Mouse (Mus musculus) left cerebral cortex, adult 2 months (tissue): ENCODE data around the gene Limk2. TPM values are rescaled to one million over a fixed set of nuclear protein-coding genes. Genes with fewer than 3 reads are reported as not detected.

Experiments used
- DNase-seq, 2 experiments: peaks; one replicate each; pipeline ENCODE4 v3.0.0; 2021 to 2022; ENCODE audit warnings: low spot score in 2 of 2, mixed read lengths in 1 of 2; ENCODE audit errors: extremely low spot score in 1 of 2
- H3K27ac ChIP-seq: fragments of 200-600 bp; 2 replicates; pipeline ENCODE4 v1.8.1; 2022
- H3K4me3 ChIP-seq: fragments of 200-600 bp; 2 replicates; pipeline ENCODE4 v1.8.1; 2022
- CTCF ChIP-seq: fragments of 200-600 bp; IDR thresholded peaks from 2 replicates; pipeline ENCODE4 v1.8.1; 2022; ENCODE audit warnings: antibody characterized with exemption, mild to moderate bottlenecking, moderate library complexity
- intact Hi-C: fragments of 180-260 bp; cut with DNase I; formaldehyde crosslinking; loops from one replicate; pipeline ENCODE4 v1.15.1; 2025
- total RNA-seq, 2 experiments: library from RNA; stranded (reverse); gene quantifications; 2 replicates each; pipeline ENCODE4 v1.2.3; 2021

Limk2 gene
- total RNA-seq, 2 experiments from 2014 or later = 97.5 to 109 TPM

GRCm38 (mm10) chr11:3369449-3369848, 39.5 kb downstream of the Limk2 start:
- H3K4me3 ChIP-seq = peak overlapping the region; percentile 77

DNA sequence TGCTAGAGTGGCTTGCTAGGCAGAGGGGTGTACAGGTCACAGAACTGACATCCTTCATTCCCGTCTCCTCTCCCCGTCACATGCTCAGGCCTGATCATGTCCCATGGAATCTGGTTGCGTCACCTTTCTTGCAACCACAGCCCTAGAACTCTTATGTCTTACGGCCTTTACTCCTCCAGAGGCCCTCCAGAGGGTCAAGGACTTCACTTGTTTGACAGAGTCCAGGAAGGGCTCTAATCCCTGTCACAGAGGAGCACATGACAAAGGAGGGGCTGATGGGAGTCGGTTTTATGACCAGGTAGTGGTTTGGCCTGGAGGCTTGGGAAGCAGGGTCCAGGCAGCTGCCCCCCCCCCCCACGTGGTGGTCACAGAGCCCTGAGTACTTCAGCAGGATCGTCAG, 40.0 kb downstream of the Limk2 start:
- Histone ChIP-seq H3K27ac (no peak overlapping the region), H3K4me3 (no peak overlapping the region; the same call in 1 of the 2 replicates)
- DNase-seq = no peak
- intact Hi-C loops = no loop called here
- TF ChIP-seq CTCF = no peak

More at GRCm38 (mm10) chr11:3369449-3369848, 39.5 kb downstream of the Limk2 start:
- DNase-seq = no peak
- TF ChIP-seq CTCF = no peak
- H3K27ac ChIP-seq = no peak overlapping the region
- intact Hi-C loops = no loop called here

DNA sequence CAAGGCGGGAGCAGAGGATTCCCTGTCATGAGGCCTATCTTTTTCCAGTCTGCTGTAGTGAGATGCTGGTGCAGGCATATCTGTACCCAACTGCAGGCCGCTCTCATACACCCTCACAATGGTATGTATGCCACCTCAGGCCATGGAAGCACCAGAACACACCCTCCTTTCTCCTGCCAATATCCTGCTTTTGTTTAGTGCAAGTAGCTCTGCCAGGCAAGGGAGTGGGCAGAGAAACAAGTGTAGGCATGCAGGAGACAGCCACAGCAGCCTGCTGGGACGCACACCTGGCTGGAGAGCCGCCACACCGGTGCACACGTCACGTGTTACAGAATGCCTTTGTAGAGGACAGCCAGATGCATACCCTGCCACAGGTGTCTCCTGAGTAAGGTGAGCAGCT, 42.6 kb downstream of the Limk2 start:
- no peak overlapping the region for H3K27ac ChIP-seq
- no peak for DNase-seq
- no peak for TF ChIP-seq CTCF
- intact Hi-C loops = no loop called here
- H3K4me3 ChIP-seq = no peak overlapping the region

GRCm38 (mm10) chr11:3362854-3363253, 46.1 kb downstream of the Limk2 start:
- TF ChIP-seq CTCF = no peak
- intact Hi-C loops = no loop called here
- no peak for DNase-seq
- Histone ChIP-seq H3K27ac (no peak overlapping the region), H3K4me3 (no peak overlapping the region)

DNA sequence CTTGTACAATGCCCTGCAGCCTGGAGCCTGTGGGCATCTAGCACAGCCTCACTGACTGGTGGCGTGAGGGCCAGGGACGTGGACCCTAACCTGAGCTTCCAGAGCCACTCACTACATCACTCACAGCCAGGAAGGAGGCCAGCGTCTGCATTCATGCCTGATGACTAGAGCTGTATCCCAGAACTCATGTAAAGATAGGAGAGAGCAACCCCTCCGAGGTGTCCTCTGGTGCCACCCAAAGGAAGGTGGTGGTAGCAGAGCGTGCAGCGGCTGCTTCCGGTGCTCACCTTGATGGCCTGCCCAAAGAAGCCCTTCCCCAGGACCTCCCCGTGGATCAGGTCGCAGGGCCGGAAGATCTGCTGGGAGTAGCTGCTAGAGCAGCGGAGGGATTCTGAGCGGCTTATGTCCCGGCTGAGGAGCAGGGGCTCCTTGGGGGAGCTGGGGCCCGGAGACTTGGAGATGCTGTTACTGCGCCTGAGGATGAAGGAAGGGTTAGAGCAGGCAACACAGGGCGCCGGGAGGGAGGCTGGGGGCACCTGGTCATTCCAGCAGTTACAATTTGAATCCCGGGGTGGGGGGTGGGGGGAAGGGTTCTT, 55.9 kb downstream of the Limk2 start:
- H3K4me3 ChIP-seq = no peak overlapping the region
- intact Hi-C loops = no loop called here
- H3K27ac ChIP-seq = no peak overlapping the region
- no peak for DNase-seq
- peak; percentile 41 for TF ChIP-seq CTCF

- no peak for TF ChIP-seq CTCF
- Histone ChIP-seq H3K4me3 (no peak overlapping the region), H3K27ac (no peak overlapping the region)
- no peak for DNase-seq
- intact Hi-C loops = no loop called here
Measured at GRCm38 (mm10) chr11:3352131-3352530, 56.9 kb downstream of the Limk2 start.

- H3K4me3 ChIP-seq = no peak overlapping the region
- H3K27ac ChIP-seq = no peak overlapping the region
- no peak for DNase-seq
- TF ChIP-seq CTCF = no peak
- intact Hi-C loops = loop anchor here (5.0 kb wide), 1 partner anchor 58 kb away; the partner anchor contains the start of gene Limk2
Measured at GRCm38 (mm10) chr11:3349343-3349695, 59.7 kb downstream of the Limk2 start.

DNA sequence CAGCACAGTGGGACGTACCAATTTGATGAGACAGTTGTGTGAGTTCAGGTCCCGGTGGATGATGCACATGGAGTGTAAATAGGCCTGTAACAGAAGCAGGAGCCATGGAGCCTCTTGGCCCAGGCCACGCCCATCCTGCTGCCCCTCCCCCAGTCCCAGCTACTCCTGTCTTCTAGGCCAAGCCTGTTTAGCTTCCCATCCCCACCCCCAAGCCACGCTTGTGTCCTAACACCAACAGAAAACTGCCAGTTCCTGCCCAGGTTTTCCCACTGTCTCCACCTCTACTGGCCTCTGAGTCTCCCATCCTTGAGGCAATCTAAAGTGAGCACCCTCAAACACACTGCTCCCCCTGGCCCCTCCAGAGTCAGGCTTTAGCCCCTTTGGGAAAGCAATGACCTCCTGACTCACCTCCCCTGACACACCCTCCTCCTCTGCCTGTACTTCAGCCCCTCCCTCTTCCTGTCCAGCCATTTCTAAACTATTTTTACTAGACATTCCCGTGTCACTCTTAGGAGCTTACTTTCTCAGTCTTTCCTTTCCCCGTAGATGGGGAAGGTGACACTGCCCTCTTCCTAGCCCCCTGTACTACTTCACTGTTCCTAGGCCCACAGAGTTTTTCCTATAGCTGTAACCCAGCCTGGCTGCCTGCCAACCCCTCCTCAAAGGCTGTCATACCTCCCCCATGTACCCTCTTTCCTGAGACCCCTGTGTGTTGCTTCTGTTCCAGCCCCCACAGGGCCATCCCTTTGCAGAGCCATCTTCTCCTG, 60.2 kb downstream of the Limk2 start:
- H3K4me3 ChIP-seq = no peak overlapping the region
- no peak for TF ChIP-seq CTCF
- intact Hi-C loops = loop anchor here (5.0 kb wide), 1 partner anchor 59 kb away; the partner anchor contains the start of gene Limk2
- no peak overlapping the region for H3K27ac ChIP-seq
- DNase-seq = no peak

DNA sequence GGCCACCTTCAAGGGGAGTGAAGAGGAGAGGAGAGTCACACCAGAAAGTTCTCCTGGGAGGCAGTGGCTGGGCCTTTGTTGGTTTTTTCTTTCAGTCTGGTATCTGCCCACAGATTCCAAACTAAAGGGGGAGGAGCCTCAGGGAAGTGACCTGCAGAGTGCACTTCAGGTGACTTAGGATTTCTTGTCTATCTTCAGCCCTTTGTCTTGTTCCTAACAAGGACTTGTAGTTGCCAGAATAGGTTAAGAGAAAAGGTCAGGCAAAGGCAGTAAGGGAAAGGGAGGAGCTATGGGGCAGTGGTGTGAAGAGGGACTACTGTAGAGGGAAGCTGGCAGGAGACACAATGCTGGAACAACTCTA, 61.2 kb downstream of the Limk2 start:
- intact Hi-C loops = loop anchor here (5.0 kb wide), 1 partner anchor 59 kb away; the partner anchor contains the start of gene Limk2

GRCm38 (mm10) chr11:3347091-3347834, 61.7 kb downstream of the Limk2 start:
- Histone ChIP-seq H3K27ac (no peak overlapping the region), H3K4me3 (no peak overlapping the region)
- TF ChIP-seq CTCF = peak; percentile 89
- peak; percentile 79 to 80 for DNase-seq
- intact Hi-C loops = loop anchor here (5.0 kb wide), 1 partner anchor 60 kb away; the partner anchor contains the start of gene Limk2

More for the DNA sequence above, 61.2 kb downstream of the Limk2 start:
- Histone ChIP-seq H3K4me3 (no peak overlapping the region), H3K27ac (no peak overlapping the region)
- no peak for DNase-seq
- TF ChIP-seq CTCF = no peak

- intact Hi-C loops = loop anchor here (5.0 kb wide), 1 partner anchor 61 kb away; the partner anchor contains the start of gene Limk2
- TF ChIP-seq CTCF = no peak
- Histone ChIP-seq H3K27ac (no peak overlapping the region), H3K4me3 (no peak overlapping the region)
- DNase-seq = no peak
Measured at GRCm38 (mm10) chr11:3346351-3346750, 62.6 kb downstream of the Limk2 start.

DNA sequence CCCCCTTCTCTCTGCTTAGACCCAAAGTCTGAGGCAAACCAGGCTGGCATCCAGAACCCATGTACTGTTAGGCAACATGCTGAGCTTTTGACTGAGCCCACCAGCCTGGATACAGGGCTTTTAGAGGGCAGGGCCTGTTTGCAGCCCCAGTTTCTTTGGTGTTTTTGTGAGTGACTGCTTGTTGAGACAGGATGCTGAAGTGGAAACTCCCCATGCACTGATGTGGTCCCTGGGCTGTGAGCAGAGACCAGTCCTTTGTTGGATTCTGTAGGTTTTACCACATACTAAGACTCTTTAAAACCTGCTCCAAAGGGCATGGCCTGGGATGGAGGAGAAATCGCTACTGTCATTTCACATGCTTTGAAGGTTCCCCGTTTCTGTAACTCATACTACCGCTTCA, 64.1 kb downstream of the Limk2 start:
- Histone ChIP-seq H3K4me3 (no peak overlapping the region), H3K27ac (no peak overlapping the region)
- DNase-seq = no peak
- intact Hi-C loops = loop anchor here (5.0 kb wide), 1 partner anchor 62 kb away; the partner anchor contains the start of gene Limk2
- TF ChIP-seq CTCF = no peak
